Mouse (Mus musculus) megakaryocyte, embryonic 14.5 days (primary cell): Measurements from ENCODE around the gene Capn1. TPM values are rescaled to one million over a fixed set of nuclear protein-coding genes. Genes with fewer than 3 reads are reported as not detected.

ENCODE experiments used
- H3K27me3 ChIP-seq: replicated peaks from 2 replicates; pipeline ENCODE3; 2012; ENCODE audit warnings: inconsistent platforms
- H3K36me3 ChIP-seq: replicated peaks from 2 replicates; pipeline ENCODE3; 2012; ENCODE audit warnings: low read length, inconsistent platforms, mixed read lengths
- H3K4me1 ChIP-seq: 2 replicates; pipeline ENCODE4 v1.6.1; 2012; ENCODE audit warnings: inconsistent platforms
- H3K4me3 ChIP-seq: replicated peaks from 2 replicates; pipeline ENCODE3; 2012; ENCODE audit warnings: moderate library complexity, mild to moderate bottlenecking, inconsistent platforms
- H3K9me3 ChIP-seq: 2 replicates; pipeline ENCODE4 v1.6.1; 2012; ENCODE audit warnings: inconsistent platforms
- FLI1 ChIP-seq: IDR thresholded peaks from 2 replicates; pipeline ENCODE4 v1.6.1; 2012; ENCODE audit warnings: low read length, inconsistent platforms, mixed read lengths
- GATA1 ChIP-seq: IDR thresholded peaks from 3 replicates; pipeline ENCODE4 v1.6.1; 2012; ENCODE audit warnings: mixed read lengths, low read length, inconsistent platforms, borderline replicate concordance
- polyA plus RNA-seq: library from polyadenylated mRNA; stranded (reverse); fragments of >175 nt; gene quantifications from 2 replicates; pipeline ENCODE4 v1.2.3, GENCODE M21; 2012; ENCODE audit warnings: low replicate concordance; ENCODE audit not compliant: insufficient read depth

Gene Capn1
- polyA plus RNA-seq, 1 experiment = 66.2 TPM

- Histone ChIP-seq H3K9me3 (no peaks in the 10 kb centered on the region), H3K4me1 (peaks cover 18% of the 10 kb centered on the region), H3K36me3 (no peaks in the 10 kb centered on the region), H3K4me3 (no peak overlapping the region), H3K27me3 (peaks cover 16% of the 10 kb centered on the region)
- TF ChIP-seq FLI1 (no peak), GATA1 (no peak)
These were observed 40.6 kb downstream of the Capn1 start for GRCm38 (mm10) chr19:5975112-5975511.

GRCm38 (mm10) chr19:5967664-5968063 is 48.0 kb downstream of the Capn1 start:
- Histone ChIP-seq H3K4me3 (no peak overlapping the region), H3K36me3 (no peaks in the 10 kb centered on the region), H3K27me3 (peaks cover 11% of the 10 kb centered on the region), H3K9me3 (no peaks in the 10 kb centered on the region), H3K4me1 (peaks cover 61% of the 10 kb centered on the region)
- TF ChIP-seq GATA1 (no peak), FLI1 (no peak)

- Histone ChIP-seq H3K4me3 (peak overlapping the region; percentile 69), H3K27me3 (peaks cover 7% of the 10 kb centered on the region), H3K36me3 (no peaks in the 10 kb centered on the region), H3K9me3 (no peaks in the 10 kb centered on the region), H3K4me1 (peaks cover 61% of the 10 kb centered on the region)
- TF ChIP-seq FLI1 = no peak
- no peak for TF ChIP-seq GATA1
These were observed 48.9 kb downstream of the Capn1 start for GRCm38 (mm10) chr19:5966786-5967185.

- H3K4me3 ChIP-seq = no peak overlapping the region
- TF ChIP-seq GATA1 (no peak), FLI1 (no peak)
- H3K36me3 ChIP-seq = peaks cover 8% of the 10 kb centered on the region
- peaks cover 70% of the 10 kb centered on the region for H3K4me1 ChIP-seq
- H3K27me3 ChIP-seq = peaks cover 2% of the 10 kb centered on the region
- no peaks in the 10 kb centered on the region for H3K9me3 ChIP-seq
These were observed 49.8 kb downstream of the Capn1 start for GRCm38 (mm10) chr19:5965910-5966309.

- Histone ChIP-seq H3K4me1 (peaks cover 69% of the 10 kb centered on the region), H3K36me3 (peaks cover 15% of the 10 kb centered on the region), H3K4me3 (peak overlapping the region; percentile 96), H3K9me3 (no peaks in the 10 kb centered on the region), H3K27me3 (peaks cover 2% of the 10 kb centered on the region)
- TF ChIP-seq FLI1 (no peak), GATA1 (no peak)
These were observed 50.4 kb downstream of the Capn1 start for GRCm38 (mm10) chr19:5965280-5965679.

GRCm38 (mm10) chr19:5964804-5965203 is 50.9 kb downstream of the Capn1 start:
- Histone ChIP-seq H3K4me3 (peak overlapping the region; percentile 96), H3K4me1 (peaks cover 64% of the 10 kb centered on the region), H3K27me3 (no peaks in the 10 kb centered on the region), H3K36me3 (peaks cover 15% of the 10 kb centered on the region), H3K9me3 (no peaks in the 10 kb centered on the region)
- TF ChIP-seq FLI1 = no peak
- no peak for TF ChIP-seq GATA1

GRCm38 (mm10) chr19:5963883-5964562 is 51.7 kb downstream of the Capn1 start, which contains the start of gene Pola2:
Gene Pola2 (minus strand): TSS chr19:5964202.
- peak within 1 kb of the TSS; percentile 96 for H3K4me3 ChIP-seq
- TF ChIP-seq FLI1 (0 out of 2 replicates have a peak, but pooled peaks have one; percentile 9), GATA1 (no peak)
- H3K27me3 ChIP-seq = no peaks in the 10 kb centered on the region
- H3K4me1 ChIP-seq = peaks cover 62% of the 10 kb centered on the region
- peaks cover 21% of the 10 kb centered on the region for H3K36me3 ChIP-seq
- H3K9me3 ChIP-seq = no peaks in the 10 kb centered on the region

- peaks cover 59% of the 10 kb centered on the region for H3K4me1 ChIP-seq
- H3K9me3 ChIP-seq = no peaks in the 10 kb centered on the region
- H3K4me3 ChIP-seq = peak overlapping the region; percentile 96
- TF ChIP-seq FLI1 (no peak), GATA1 (no peak)
- H3K36me3 ChIP-seq = peaks cover 35% of the 10 kb centered on the region
- H3K27me3 ChIP-seq = no peaks in the 10 kb centered on the region
These were observed 53.0 kb downstream of the Capn1 start for GRCm38 (mm10) chr19:5962651-5963050.

GRCm38 (mm10) chr19:5957371-5957770 is 58.3 kb downstream of the Capn1 start:
- Histone ChIP-seq H3K9me3 (no peaks in the 10 kb centered on the region), H3K27me3 (no peaks in the 10 kb centered on the region), H3K36me3 (peaks cover 86% of the 10 kb centered on the region), H3K4me3 (no peak overlapping the region), H3K4me1 (peaks cover 35% of the 10 kb centered on the region)
- TF ChIP-seq GATA1 (no peak), FLI1 (no peak)

GRCm38 (mm10) chr19:5956685-5957084 is 59.0 kb downstream of the Capn1 start:
- no peaks in the 10 kb centered on the region for H3K9me3 ChIP-seq
- no peak overlapping the region for H3K4me3 ChIP-seq
- peaks cover 38% of the 10 kb centered on the region for H3K4me1 ChIP-seq
- H3K27me3 ChIP-seq = no peaks in the 10 kb centered on the region
- TF ChIP-seq GATA1 (no peak), FLI1 (no peak)
- peaks cover 92% of the 10 kb centered on the region for H3K36me3 ChIP-seq
